Mouse (Mus musculus) hindbrain, embryonic 14.5 days (tissue): ENCODE data around the gene Lrrc4. TPM values are rescaled to one million over a fixed set of nuclear protein-coding genes. Genes with fewer than 3 reads are reported as not detected.
A peak's percentile ranks its signal among the peaks of the same experiment; 100 is the strongest.

Experiments used
- ATAC-seq: fragments of 200-750 bp; cut with Nextera tagmentation; 2 replicates; pipeline ENCODE4 v1.8.0; 2017; ENCODE audit warnings: moderate number of reproducible peaks, mild to moderate bottlenecking, moderate TSS enrichment, moderate library complexity; ENCODE audit not compliant: low FRiP score
- DNase-seq: peaks from one replicate; pipeline ENCODE4 v3.0.0-alpha.2; 2015; ENCODE audit warnings: low spot score
- H3K27ac ChIP-seq: fragments of 300-500 bp; sonication (generic); 2 replicates; pipeline ENCODE4 v1.5.1; 2014; ENCODE audit warnings: mild to moderate bottlenecking, moderate library complexity
- H3K27me3 ChIP-seq: fragments of 300-500 bp; sonication (generic); 2 replicates; pipeline ENCODE4 v1.6.1; 2014; ENCODE audit warnings: mild to moderate bottlenecking, low read length, mixed read lengths; ENCODE audit not compliant: control insufficient read depth, insufficient read depth
- H3K36me3 ChIP-seq: fragments of 300-500 bp; sonication (generic); replicated peaks from 2 replicates; pipeline ENCODE4 v1.6.1; 2014; ENCODE audit not compliant: control insufficient read depth, insufficient read depth
- H3K4me1 ChIP-seq: fragments of 300-500 bp; sonication (generic); replicated peaks from 2 replicates; pipeline ENCODE4 v1.6.1; 2014; ENCODE audit warnings: antibody characterized with exemption, low read length, mixed read lengths; ENCODE audit not compliant: control insufficient read depth, insufficient read depth
- H3K4me2 ChIP-seq: fragments of 300-500 bp; sonication (generic); replicated peaks from 2 replicates; pipeline ENCODE4 v1.6.1; 2014; ENCODE audit warnings: mild to moderate bottlenecking, moderate library complexity
- H3K4me3 ChIP-seq: fragments of 300-500 bp; sonication (generic); replicated peaks from 2 replicates; pipeline ENCODE4 v1.5.1; 2014; ENCODE audit warnings: mild to moderate bottlenecking, low read length
- H3K9ac ChIP-seq: fragments of 300-500 bp; sonication (generic); 2 replicates; pipeline ENCODE4 v1.6.1; 2014
- H3K9me3 ChIP-seq: fragments of 300-500 bp; sonication (generic); 2 replicates; pipeline ENCODE4 v1.6.1; 2016; ENCODE audit warnings: low read length; ENCODE audit not compliant: control insufficient read depth
- WGBS: fragments of 180-500 bp; shearing (Covaris S2); extraction: QIAGEN DNeasy Blood & Tissue Kit; methylation state at CpG from one replicate; pipeline ENCODE4 v1.1.7; 2014; 5-methylcytosine and 5-hydroxymethylcytosine counted together
- polyA plus RNA-seq: library from polyadenylated mRNA; unstranded; fragments of >200 nt; fragmentation: Nextera tagmentation; extraction: Ambion mirVana; gene quantifications from 2 replicates; pipeline ENCODE4 v1.2.1, GENCODE M21; 2014

Gene Lrrc4
- polyA plus RNA-seq, 1 experiment from 2014 or later: 9.6 TPM

- Histone ChIP-seq H3K9me3 (no peaks in the 10 kb centered on the region), H3K36me3 (no peaks in the 10 kb centered on the region), H3K27ac (no peak overlapping the region), H3K27me3 (no peaks in the 10 kb centered on the region), H3K4me1 (peaks cover 18% of the 10 kb centered on the region), H3K4me3 (no peak overlapping the region), H3K9ac (no peak overlapping the region), H3K4me2 (no peak overlapping the region)
- ATAC-seq: no peak
- 86% methylated on average over 6 of the region's 6 CpGs for WGBS
- no peak for DNase-seq
Observed at GRCm38 (mm10) chr6:28635531-28636348, 195.8 kb downstream of the Lrrc4 start.

DNA sequence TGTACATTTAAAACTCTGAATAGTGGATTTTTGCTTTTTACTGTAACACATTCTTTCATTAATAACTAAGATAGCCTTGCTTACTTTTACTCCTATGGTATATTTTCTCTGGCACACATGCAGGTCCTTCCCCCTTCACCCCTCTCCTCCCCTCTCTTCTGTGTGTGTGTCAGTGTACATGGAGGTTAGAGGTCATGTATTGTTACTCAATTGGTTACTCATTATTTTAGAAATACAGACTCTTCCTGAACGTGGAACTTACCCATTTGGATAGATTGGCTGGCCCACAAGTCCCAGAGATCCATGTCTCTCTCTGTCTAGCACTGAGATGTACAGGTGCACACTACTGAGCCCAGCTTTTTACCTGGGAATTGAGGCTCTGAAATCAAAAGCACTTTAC is 196.5 kb downstream of the Lrrc4 start:
- H3K4me3 ChIP-seq: no peak overlapping the region
- no peak for DNase-seq
- no peak overlapping the region for H3K4me2 ChIP-seq
- H3K9ac ChIP-seq: no peak overlapping the region
- no peaks in the 10 kb centered on the region for H3K9me3 ChIP-seq
- no peak for ATAC-seq
- WGBS: 48% methylated on average over 1 of the region's 1 CpGs
- no peaks in the 10 kb centered on the region for H3K36me3 ChIP-seq
- no peaks in the 10 kb centered on the region for H3K27me3 ChIP-seq
- H3K4me1 ChIP-seq: peaks cover 18% of the 10 kb centered on the region
- H3K27ac ChIP-seq: no peak overlapping the region

GRCm38 (mm10) chr6:28633656-28634055 is 197.9 kb downstream of the Lrrc4 start:
- WGBS: 44% methylated on average over 3 of the region's 3 CpGs
- no peaks in the 10 kb centered on the region for H3K9me3 ChIP-seq
- no peak overlapping the region for H3K9ac ChIP-seq
- no peak overlapping the region for H3K27ac ChIP-seq
- H3K4me1 ChIP-seq: peaks cover 27% of the 10 kb centered on the region
- no peak overlapping the region for H3K4me2 ChIP-seq
- no peak for ATAC-seq
- no peaks in the 10 kb centered on the region for H3K27me3 ChIP-seq
- no peaks in the 10 kb centered on the region for H3K36me3 ChIP-seq
- no peak for DNase-seq
- no peak overlapping the region for H3K4me3 ChIP-seq

DNA sequence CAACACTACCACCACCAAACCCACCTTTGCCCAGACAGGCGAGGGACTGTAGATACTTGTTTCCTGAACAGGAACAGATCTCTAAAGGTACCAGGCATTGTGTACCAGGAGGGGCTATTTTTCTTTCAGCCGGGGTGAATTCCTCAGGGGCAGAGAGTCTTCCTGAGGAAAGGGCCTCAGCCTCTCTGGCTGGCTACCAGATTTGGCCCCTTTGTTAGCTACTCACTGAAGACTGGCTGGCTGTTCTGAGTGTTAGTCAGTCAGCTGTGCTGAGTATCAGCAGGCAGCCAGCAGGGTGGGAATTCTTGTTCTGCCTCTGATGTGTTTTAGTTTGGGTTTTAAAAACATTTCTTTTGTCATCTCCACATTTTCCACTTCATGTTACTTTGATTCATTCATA is 198.4 kb downstream of the Lrrc4 start:
- no peak overlapping the region for H3K4me2 ChIP-seq
- ATAC-seq: no peak; the same call in 1 of the 2 replicates
- no peak overlapping the region for H3K9ac ChIP-seq
- H3K9me3 ChIP-seq: no peaks in the 10 kb centered on the region
- DNase-seq: no peak
- WGBS: 16% methylated on average over 2 of the region's 2 CpGs
- no peak overlapping the region for H3K4me3 ChIP-seq
- H3K27ac ChIP-seq: no peak overlapping the region
- H3K27me3 ChIP-seq: no peaks in the 10 kb centered on the region
- H3K4me1 ChIP-seq: peaks cover 32% of the 10 kb centered on the region
- H3K36me3 ChIP-seq: no peaks in the 10 kb centered on the region

DNA sequence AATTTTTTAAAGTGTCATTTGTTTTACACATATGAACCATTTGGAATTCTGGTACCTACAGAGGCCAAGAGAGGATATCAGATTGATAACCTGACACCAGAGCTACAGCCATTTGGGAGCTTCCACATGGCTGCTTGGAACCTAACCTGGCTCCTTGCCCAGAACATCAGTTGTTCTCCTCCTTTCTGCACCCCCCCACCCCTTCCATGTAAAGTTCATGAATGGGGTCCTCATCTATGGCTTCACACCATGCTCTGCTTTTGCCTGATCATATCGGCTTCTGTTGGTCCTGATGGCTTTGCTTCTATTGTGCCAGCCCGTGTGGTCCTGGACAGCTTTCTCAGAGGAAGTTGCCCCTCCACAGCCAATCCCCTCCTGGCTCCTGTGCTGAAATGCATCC is 200.6 kb downstream of the Lrrc4 start:
- no peak for ATAC-seq
- no peaks in the 10 kb centered on the region for H3K9me3 ChIP-seq
- no peaks in the 10 kb centered on the region for H3K36me3 ChIP-seq
- H3K27ac ChIP-seq: no peak overlapping the region
- 67% methylated on average over 2 of the region's 2 CpGs for WGBS
- H3K9ac ChIP-seq: no peak overlapping the region
- H3K4me2 ChIP-seq: no peak overlapping the region
- H3K4me1 ChIP-seq: peaks cover 35% of the 10 kb centered on the region
- H3K4me3 ChIP-seq: no peak overlapping the region
- H3K27me3 ChIP-seq: no peaks in the 10 kb centered on the region
- DNase-seq: no peak

GRCm38 (mm10) chr6:28629866-28630265 is 201.7 kb downstream of the Lrrc4 start:
- 26% methylated on average over 2 of the region's 2 CpGs for WGBS
- no peak overlapping the region for H3K27ac ChIP-seq
- no peaks in the 10 kb centered on the region for H3K36me3 ChIP-seq
- no peak overlapping the region for H3K4me3 ChIP-seq
- DNase-seq (no peak), ATAC-seq (no peak)
- no peak overlapping the region for H3K4me2 ChIP-seq
- H3K4me1 ChIP-seq: peaks cover 35% of the 10 kb centered on the region
- no peak overlapping the region for H3K9ac ChIP-seq
- no peaks in the 10 kb centered on the region for H3K27me3 ChIP-seq
- H3K9me3 ChIP-seq: no peaks in the 10 kb centered on the region

DNA sequence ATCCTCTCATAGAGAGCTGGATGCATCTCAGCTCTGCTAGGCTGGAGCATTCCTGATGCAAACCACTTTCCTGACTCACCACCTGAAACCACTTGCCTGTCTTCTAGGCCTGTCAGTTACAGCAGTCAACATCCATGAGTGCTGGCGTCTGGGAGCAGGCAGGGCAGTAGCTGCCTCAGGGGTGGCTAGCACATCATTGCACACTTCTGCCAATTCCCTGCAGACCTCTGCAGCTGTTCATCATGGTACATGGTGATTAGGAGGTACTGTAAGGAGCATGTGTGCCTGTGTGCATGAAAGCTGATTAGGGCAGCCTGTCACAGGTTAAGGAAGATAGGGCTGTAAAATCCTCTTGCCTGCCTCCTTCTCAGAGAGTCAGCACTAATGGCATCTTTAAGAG is 203.1 kb downstream of the Lrrc4 start:
- no peak overlapping the region for H3K9ac ChIP-seq
- peak; percentile 61 for ATAC-seq
- H3K9me3 ChIP-seq: no peaks in the 10 kb centered on the region
- H3K4me3 ChIP-seq: no peak overlapping the region
- peak overlapping the region; percentile 12; the same call in 1 of the 2 replicates for H3K27ac ChIP-seq
- peaks cover 25% of the 10 kb centered on the region for H3K4me1 ChIP-seq
- no peaks in the 10 kb centered on the region for H3K27me3 ChIP-seq
- H3K36me3 ChIP-seq: no peaks in the 10 kb centered on the region
- WGBS: 32% methylated on average over 1 of the region's 1 CpGs
- no peak overlapping the region for H3K4me2 ChIP-seq
- no peak for DNase-seq

DNA sequence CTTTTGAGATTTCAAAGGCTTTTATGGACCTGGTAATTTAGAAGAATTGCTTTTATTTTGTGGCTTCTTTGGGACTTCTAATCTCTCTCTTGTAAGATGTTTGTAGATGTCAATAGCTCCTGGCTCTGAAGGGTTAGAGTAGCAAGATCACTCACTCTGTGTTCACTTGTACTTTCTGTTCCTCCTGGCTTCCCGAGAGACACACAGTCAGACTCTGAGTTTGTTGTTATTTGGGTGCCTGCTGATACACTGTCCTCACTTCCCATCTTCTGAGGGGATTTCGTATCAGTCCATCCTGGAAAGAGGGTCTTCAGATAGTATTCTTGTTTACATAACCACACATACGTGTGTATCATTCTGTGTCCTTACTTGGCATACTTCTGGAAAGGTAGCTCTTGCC is 208.6 kb downstream of the Lrrc4 start:
- H3K27ac ChIP-seq: no peak overlapping the region
- peaks cover 20% of the 10 kb centered on the region for H3K4me1 ChIP-seq
- no peaks in the 10 kb centered on the region for H3K36me3 ChIP-seq
- 87% methylated on average over 3 of the region's 3 CpGs for WGBS
- no peaks in the 10 kb centered on the region for H3K9me3 ChIP-seq
- H3K4me2 ChIP-seq: no peak overlapping the region
- DNase-seq (no peak), ATAC-seq (no peak)
- H3K4me3 ChIP-seq: no peak overlapping the region
- H3K9ac ChIP-seq: no peak overlapping the region
- no peaks in the 10 kb centered on the region for H3K27me3 ChIP-seq

GRCm38 (mm10) chr6:28622522-28622921 is 209.0 kb downstream of the Lrrc4 start:
- Histone ChIP-seq H3K9ac (no peak overlapping the region), H3K4me3 (no peak overlapping the region), H3K9me3 (no peaks in the 10 kb centered on the region), H3K4me2 (no peak overlapping the region), H3K27me3 (no peaks in the 10 kb centered on the region), H3K36me3 (no peaks in the 10 kb centered on the region), H3K27ac (no peak overlapping the region), H3K4me1 (peaks cover 18% of the 10 kb centered on the region)
- ATAC-seq: no peak
- WGBS: 81% methylated on average over 6 of the region's 6 CpGs
- no peak for DNase-seq

DNA sequence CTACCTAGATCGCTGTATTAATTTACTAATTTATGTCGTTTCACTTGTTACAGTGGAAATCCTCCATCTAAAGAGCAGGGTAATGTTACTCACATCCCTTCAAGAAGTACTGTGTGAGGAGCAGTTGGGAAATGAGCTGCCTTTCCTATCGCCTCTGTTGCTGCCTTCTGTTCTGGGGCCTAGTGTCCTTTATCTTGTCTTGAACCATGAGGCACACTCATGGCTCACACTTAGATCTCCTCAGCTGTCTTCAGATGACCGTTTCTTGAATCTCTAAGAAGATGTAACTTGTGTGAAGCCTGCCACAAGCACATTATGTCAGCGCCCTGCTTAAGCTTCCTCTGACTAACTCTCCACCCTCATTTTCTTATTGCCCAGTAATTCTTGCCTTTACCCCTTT is 209.6 kb downstream of the Lrrc4 start:
- ATAC-seq (no peak), DNase-seq (no peak)
- H3K4me2 ChIP-seq: no peak overlapping the region
- H3K9me3 ChIP-seq: no peaks in the 10 kb centered on the region
- no peak overlapping the region for H3K4me3 ChIP-seq
- no peaks in the 10 kb centered on the region for H3K27me3 ChIP-seq
- H3K36me3 ChIP-seq: no peaks in the 10 kb centered on the region
- no peak overlapping the region for H3K27ac ChIP-seq
- H3K9ac ChIP-seq: no peak overlapping the region
- WGBS: 88% methylated on average over 5 of the region's 5 CpGs
- H3K4me1 ChIP-seq: peaks cover 18% of the 10 kb centered on the region
